Mouse (Mus musculus): ENCODE data around the gene Dennd5b. TPM values are rescaled to one million over a fixed set of nuclear protein-coding genes. Genes with fewer than 3 reads are reported as not detected.
"Not testable (repeated sequence)": the region's sequence is repeated elsewhere in the genome, so short reads cannot be mapped to it uniquely, and the experiment has no call there.

Dennd5b gene
- total and polyA plus RNA-seq, 2 experiments from 2014 or later = 11.9 to 42.4 TPM

- no peak for ATAC-seq
- H3K27me3 ChIP-seq (ENCODE audit: insufficient read depth, low read length) = no peaks in the 10 kb centered on the region
- DNase-seq (ENCODE audit: low spot score) = no peak
Measured at GRCm38 (mm10) chr6:148991660-148992372, 109.7 kb downstream of the Dennd5b start.

GRCm38 (mm10) chr6:148989792-148990491, 111.5 kb downstream of the Dennd5b start:
- not testable (repeated sequence) for H3K9me3 ChIP-seq (ENCODE audit: low read length); H3K4me3 ChIP-seq (ENCODE audit: low read length); H3K9ac ChIP-seq (replicated peaks; ENCODE audit: low read length); H3K27me3 ChIP-seq (ENCODE audit: insufficient read depth, low read length); H3K4me2 ChIP-seq (ENCODE audit: low read depth, low read length); H3K4me1 ChIP-seq (ENCODE audit: insufficient read depth, low read length); ATAC-seq; H3K27ac ChIP-seq; DNase-seq (ENCODE audit: low spot score)
- peaks cover 11% of the 10 kb centered on the region; the same call in 1 of the 2 replicates for H3K36me3 ChIP-seq (ENCODE audit: insufficient read depth, low read length)
- WGBS = 86% methylated on average over 1 of the region's 3 CpGs

More at GRCm38 (mm10) chr6:148991660-148992372, 109.7 kb downstream of the Dennd5b start:
- Histone ChIP-seq H3K4me2 (ENCODE audit: low read depth, low read length) (no peak overlapping the region), H3K4me1 (ENCODE audit: insufficient read depth, low read length) (no peaks in the 10 kb centered on the region), H3K36me3 (ENCODE audit: insufficient read depth, low read length) (peaks cover 20% of the 10 kb centered on the region; the same call in 1 of the 2 replicates), H3K9me3 (ENCODE audit: low read length) (no peaks in the 10 kb centered on the region), H3K9ac (replicated peaks; ENCODE audit: low read length) (no peak overlapping the region), H3K4me3 (ENCODE audit: low read length) (no peak overlapping the region), H3K27ac (no peak overlapping the region)
- no peak for TF ChIP-seq CTCF (IDR thresholded peaks at IDR 0.05; ENCODE audit: low read depth)
- 38% methylated on average over 6 of the region's 6 CpGs for WGBS

DNA sequence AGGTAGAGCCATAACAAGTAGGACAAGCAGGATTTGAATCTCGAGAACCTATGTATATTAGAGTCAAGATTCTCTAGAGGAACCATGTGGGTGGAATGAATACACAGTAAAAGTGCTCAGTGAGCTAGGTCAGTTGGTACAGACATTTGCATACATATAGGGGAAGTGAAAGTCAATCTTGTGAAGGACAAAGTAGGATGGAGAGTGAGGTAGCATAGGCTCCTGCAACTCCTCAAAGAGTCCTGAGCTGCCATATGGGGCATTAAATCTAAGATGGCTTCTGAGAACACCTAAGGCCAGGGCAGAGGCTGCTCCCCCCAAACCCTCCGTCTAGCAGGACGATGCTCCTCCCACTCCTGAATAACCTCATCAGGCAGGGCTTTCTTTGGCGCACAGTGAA, 115.5 kb downstream of the Dennd5b start:
- ATAC-seq (no peak), DNase-seq (ENCODE audit: low spot score) (no peak)
- Histone ChIP-seq H3K27me3 (ENCODE audit: insufficient read depth, low read length) (no peaks in the 10 kb centered on the region), H3K27ac (no peak overlapping the region), H3K9ac (replicated peaks; ENCODE audit: low read length) (no peak overlapping the region), H3K36me3 (ENCODE audit: insufficient read depth, low read length) (no peaks in the 10 kb centered on the region), H3K4me3 (ENCODE audit: low read length) (no peak overlapping the region), H3K4me2 (ENCODE audit: low read depth, low read length) (no peak overlapping the region), H3K4me1 (ENCODE audit: insufficient read depth, low read length) (no peaks in the 10 kb centered on the region), H3K9me3 (ENCODE audit: low read length) (no peaks in the 10 kb centered on the region)
- TF ChIP-seq CTCF (IDR thresholded peaks at IDR 0.05; ENCODE audit: low read depth) = no peak
- 90% methylated on average over 4 of the region's 4 CpGs for WGBS

DNA sequence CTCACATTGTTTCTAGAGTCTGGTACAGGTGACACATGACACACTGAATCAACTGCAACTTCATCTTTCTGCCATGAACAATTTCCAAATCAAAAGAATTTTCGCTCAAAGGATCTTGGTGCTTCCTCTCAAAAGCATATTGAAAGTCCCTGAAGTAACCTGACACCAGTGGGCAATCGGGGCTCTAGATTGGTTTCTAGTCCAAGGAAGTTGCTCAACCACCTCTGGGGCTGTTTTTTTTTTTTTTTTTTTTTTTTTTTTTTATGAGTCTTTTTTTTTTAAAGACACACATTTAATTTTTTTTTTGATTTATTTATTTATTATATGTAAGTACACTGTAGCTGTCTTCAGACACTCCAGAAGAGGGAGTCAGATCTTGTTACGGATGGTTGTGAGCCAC, 121.0 kb downstream of the Dennd5b start:
- no peaks in the 10 kb centered on the region for H3K36me3 ChIP-seq (ENCODE audit: insufficient read depth, low read length)
- no peak overlapping the region for H3K4me2 ChIP-seq (ENCODE audit: low read depth, low read length)
- ATAC-seq (no peak), DNase-seq (ENCODE audit: low spot score) (no peak)
- H3K27me3 ChIP-seq (ENCODE audit: insufficient read depth, low read length) = no peaks in the 10 kb centered on the region
- no peak overlapping the region for H3K4me3 ChIP-seq (ENCODE audit: low read length)
- H3K9ac ChIP-seq (replicated peaks; ENCODE audit: low read length) = no peak overlapping the region
- no peak overlapping the region for H3K27ac ChIP-seq
- TF ChIP-seq CTCF (IDR thresholded peaks at IDR 0.05; ENCODE audit: low read depth) = no peak
- WGBS = 62% methylated on average over 2 of the region's 3 CpGs
- H3K9me3 ChIP-seq (ENCODE audit: low read length) = no peaks in the 10 kb centered on the region
- no peaks in the 10 kb centered on the region for H3K4me1 ChIP-seq (ENCODE audit: insufficient read depth, low read length)

GRCm38 (mm10) chr6:148975096-148975495, 126.4 kb downstream of the Dennd5b start:
- no peak for DNase-seq (ENCODE audit: low spot score)
- no peak overlapping the region for H3K4me3 ChIP-seq (ENCODE audit: low read length)
- H3K27ac ChIP-seq = no peak overlapping the region
- no peaks in the 10 kb centered on the region for H3K4me1 ChIP-seq (ENCODE audit: insufficient read depth, low read length)
- no peak overlapping the region for H3K4me2 ChIP-seq (ENCODE audit: low read depth, low read length)
- WGBS = 95% methylated on average over 3 of the region's 3 CpGs
- H3K9me3 ChIP-seq (ENCODE audit: low read length) = no peaks in the 10 kb centered on the region
- no peak overlapping the region for H3K9ac ChIP-seq (replicated peaks; ENCODE audit: low read length)
- no peaks in the 10 kb centered on the region for H3K27me3 ChIP-seq (ENCODE audit: insufficient read depth, low read length)
- H3K36me3 ChIP-seq (ENCODE audit: insufficient read depth, low read length) = no peaks in the 10 kb centered on the region
- no peak for TF ChIP-seq CTCF (IDR thresholded peaks at IDR 0.05; ENCODE audit: low read depth)
- no peak for ATAC-seq

DNA sequence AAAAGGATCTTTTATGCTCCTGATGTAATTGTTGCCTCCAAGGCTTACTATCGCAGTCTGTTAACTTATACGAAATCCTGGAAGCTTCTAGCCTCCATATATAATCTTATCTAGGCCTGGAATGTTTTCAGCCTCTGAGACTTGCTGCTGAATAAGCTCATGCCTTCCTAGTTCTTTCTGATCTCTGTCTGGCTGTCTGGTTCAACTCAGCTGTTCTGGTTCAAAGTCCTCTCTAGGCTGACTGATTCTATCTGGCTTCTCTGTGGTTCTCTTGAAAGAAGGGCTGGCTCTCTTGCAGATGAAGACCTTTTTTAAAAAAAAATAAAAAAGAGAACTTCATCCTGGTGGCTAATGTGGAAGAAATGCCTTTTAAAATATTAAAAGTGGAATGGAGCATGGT, 128.6 kb downstream of the Dennd5b start:
- DNase-seq (ENCODE audit: low spot score) (no peak), ATAC-seq (no peak)
- Histone ChIP-seq H3K4me3 (ENCODE audit: low read length) (no peak overlapping the region), H3K27me3 (ENCODE audit: insufficient read depth, low read length) (no peaks in the 10 kb centered on the region), H3K27ac (no peak overlapping the region), H3K4me1 (ENCODE audit: insufficient read depth, low read length) (no peaks in the 10 kb centered on the region), H3K9me3 (ENCODE audit: low read length) (no peaks in the 10 kb centered on the region), H3K4me2 (ENCODE audit: low read depth, low read length) (no peak overlapping the region), H3K36me3 (ENCODE audit: insufficient read depth, low read length) (no peaks in the 10 kb centered on the region), H3K9ac (replicated peaks; ENCODE audit: low read length) (no peak overlapping the region)
- TF ChIP-seq CTCF (IDR thresholded peaks at IDR 0.05; ENCODE audit: low read depth) = no peak
- 78% methylated on average over 2 of the region's 2 CpGs for WGBS

Data from hindbrain, postnatal 0 days (tissue).